Mouse (Mus musculus) layer of hippocampus, postnatal 36 days (tissue): ENCODE results near the gene Tmem45a2. TPM values are rescaled to one million over a fixed set of nuclear protein-coding genes. Genes with fewer than 3 reads are reported as not detected.
"Not testable (repeated sequence)": the region's sequence is repeated elsewhere in the genome, so short reads cannot be mapped to it uniquely, and the experiment has no call there.

Source experiments
- DNase-seq, 2 experiments: peaks; one replicate each; pipeline ENCODE4 v3.0.0; 2022
- total RNA-seq, 2 experiments: library from RNA; stranded (reverse); gene quantifications; 2 replicates each; pipeline ENCODE4 v1.2.3; 2021

The Tmem45a2 gene
- total RNA-seq, result under 1 TPM in 1 of 2 experiments, not detected in 1; 0.25 TPM

- no peak for DNase-seq
Observed at GRCm38 (mm10) chr16:57071132-57071639, at the start of gene Tmem45a2. TSS of gene Tmem45a2 (minus strand) at chr16:57071372.

- DNase-seq, result no peak
Observed at GRCm38 (mm10) chr16:57117562-57117961, 46.4 kb upstream of the Tmem45a2 start.

- DNase-seq, result no peak
Observed at GRCm38 (mm10) chr16:57116066-57116465, 44.9 kb upstream of the Tmem45a2 start.

- DNase-seq, result no peak
Observed at GRCm38 (mm10) chr16:57106185-57106960, 35.2 kb upstream of the Tmem45a2 start.

GRCm38 (mm10) chr16:57101174-57101573 lies 30.0 kb upstream of the Tmem45a2 start:
- no peak for DNase-seq

GRCm38 (mm10) chr16:57099572-57100237 lies 28.5 kb upstream of the Tmem45a2 start:
- DNase-seq, result no peak

GRCm38 (mm10) chr16:57098468-57099144 lies 27.4 kb upstream of the Tmem45a2 start:
- DNase-seq, result no peak

GRCm38 (mm10) chr16:57092911-57093605 lies 21.9 kb upstream of the Tmem45a2 start:
- DNase-seq, result no peak

GRCm38 (mm10) chr16:57092460-57092859 lies 21.3 kb upstream of the Tmem45a2 start:
- peak; percentile 24 to 35 for DNase-seq

GRCm38 (mm10) chr16:57079577-57079976 lies 8.4 kb upstream of the Tmem45a2 start:
- DNase-seq, result no peak

GRCm38 (mm10) chr16:57075986-57076385 lies 4.8 kb upstream of the Tmem45a2 start:
- no peak for DNase-seq

- no peak for DNase-seq
Observed at GRCm38 (mm10) chr16:57062045-57062444, 9.1 kb downstream of the Tmem45a2 start.

GRCm38 (mm10) chr16:57056995-57057394 lies 14.2 kb downstream of the Tmem45a2 start:
- DNase-seq, result no peak

- DNase-seq, result no peak
Observed at GRCm38 (mm10) chr16:57049974-57050373, 21.2 kb downstream of the Tmem45a2 start.

GRCm38 (mm10) chr16:57038600-57038999 lies 32.6 kb downstream of the Tmem45a2 start:
- DNase-seq, result no peak

- DNase-seq, result no peak
Observed at GRCm38 (mm10) chr16:57030150-57030885, 40.9 kb downstream of the Tmem45a2 start.

- DNase-seq, result not testable (repeated sequence)
Observed at GRCm38 (mm10) chr16:56998283-56998682, 72.9 kb downstream of the Tmem45a2 start.
